In the genomic region with DNA sequence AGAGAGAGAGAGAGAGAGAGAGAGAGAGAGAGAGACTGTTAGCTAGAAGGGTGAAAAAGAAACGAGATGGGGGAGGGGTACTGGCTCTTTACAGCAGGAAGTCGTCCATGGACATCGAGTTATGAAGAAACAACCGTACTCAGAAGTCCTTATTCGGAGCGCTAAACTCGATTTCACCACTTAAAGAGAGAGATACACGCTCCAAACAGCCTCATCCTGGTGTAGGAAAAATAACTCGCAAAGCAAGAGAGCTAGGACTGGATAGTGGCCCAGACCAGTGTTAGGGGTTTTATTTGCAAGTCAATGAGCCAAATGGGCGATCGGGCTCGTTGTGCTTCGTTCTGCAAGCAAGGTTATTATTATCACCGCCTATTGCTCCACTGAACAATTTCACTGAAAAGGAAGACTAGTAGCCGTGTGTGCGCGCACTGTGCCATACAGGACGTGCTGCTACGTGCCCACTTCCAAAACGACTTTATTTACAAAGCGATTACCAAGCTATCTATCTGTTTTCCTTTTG, we compare ENCODE assay signal across 8 mouse cellular contexts. TPM values are rescaled to one million over a fixed set of nuclear protein-coding genes. Genes with fewer than 3 reads are reported as not detected.
DNase-seq lines count a peak whose midpoint lies in the region; ATAC-seq lines count a peak whose summit lies in the region.

No protein-coding gene starts in this region.

- peak overlapping the region; percentile 69 for H3K4me2 ChIP-seq in kidney, embryonic 16.5 days (replicated peaks; ENCODE audit: low read depth, low read length)

- peak overlapping the region; percentile 100 for H3K27ac ChIP-seq in kidney, embryonic 16.5 days (ENCODE audit: low read length)

- peaks cover 19% of the 10 kb centered on the region for H3K4me1 ChIP-seq in kidney, embryonic 16.5 days (ENCODE audit: insufficient read depth, low read length)

- H3K27me3 ChIP-seq in kidney, embryonic 16.5 days (ENCODE audit: insufficient read depth, low read length) = no peaks in the 10 kb centered on the region
- no peaks in the 10 kb centered on the region for H3K27me3 ChIP-seq in splenic B cell, adult 2 months (ENCODE audit: control insufficient read depth, insufficient read depth, low read length, poor library complexity, severe bottlenecking)

- H3K36me3 ChIP-seq in kidney, embryonic 16.5 days (ENCODE audit: insufficient read depth, low read length) = 0 out of 2 replicates have a peak, but pooled peaks cover 3% of the 10 kb centered on the region
- H3K36me3 ChIP-seq in splenic B cell, adult 2 months (ENCODE audit: control insufficient read depth, insufficient read depth, low read length, poor library complexity, severe bottlenecking) = no peaks in the 10 kb centered on the region

- WGBS in kidney, embryonic 16.5 days = under 1% methylated on average over 21 of the region's 21 CpGs

- peak; percentile 80 for DNase-seq in cerebellum, adult 9-10 months
- DNase-seq in cerebellum, adult 11-12 months = no peak
- peak; percentile 42 to 50 for DNase-seq in B cell, adult 2 months
- peak; percentile 65 for DNase-seq in heart, adult 8-10 months (ENCODE audit: low spot score)
- DNase-seq in lung, postnatal 10 days = peak; percentile 66
- DNase-seq in splenic B cell, adult 2 months (ENCODE audit: low read depth, low spot score) = peak; percentile 53

- H3K4me3 ChIP-seq in kidney, embryonic 16.5 days (ENCODE audit: low read length) = peak overlapping the region; percentile 97

- H3K9me3 ChIP-seq in kidney, embryonic 16.5 days (ENCODE audit: low read length) = no peaks in the 10 kb centered on the region

- ATAC-seq in common myeloid progenitor, adult 5-6 weeks (replicated peaks; ENCODE audit: low read depth, poor library complexity, severe bottlenecking) = peak; percentile 0; the same call in 1 of the 2 replicates
- peak; percentile 1; the same call in 1 of the 2 replicates for ATAC-seq in kidney, embryonic 16.5 days (ENCODE audit: low FRiP score, low TSS enrichment)

- H3K9ac ChIP-seq in kidney, embryonic 16.5 days (replicated peaks; ENCODE audit: low read length) = peak overlapping the region; percentile 86

RNA-seq across cellular contexts. Expression of a gene that starts 1.4 kb away (rescaled TPM):
- total RNA-seq in common myeloid progenitor, adult 5-6 weeks (2017) = 27.8 and 44.6 TPM in 2 replicates
- total RNA-seq in heart, adult 8-10 months (2022) = 10 to 100 TPM; 35.4 to 53.6 (median 45.5) TPM
- polyA plus RNA-seq in kidney, embryonic 16.5 days (2015; fragmentation: Nextera tagmentation; extraction: Ambion mirVana) = 62.0 and 67.8 TPM in 2 replicates
